Mouse (Mus musculus): ENCODE measurements around the gene Irgm1.

GRCm38 (mm10) chr11:48853474-48854180 lies 17.9 kb downstream of the Irgm1 start:
- TF ChIP-seq CTCF (IDR thresholded peaks at IDR 0.05; ENCODE audit: low read depth) = no peak
- no peak for TF ChIP-seq EP300 (IDR thresholded peaks at IDR 0.05; ENCODE audit: low read depth)

All from heart, postnatal 0 days (tissue).